Mouse (Mus musculus): Measurements from ENCODE around the gene Zeb2.

GRCm38 (mm10) chr2:45115720-45116495 is 1.3 kb downstream of the Zeb2 start:
- TF ChIP-seq POLR2A (IDR thresholded peaks at IDR 0.05; ENCODE audit: control insufficient read depth, low read depth, low read length): no peak; the same call in 1 of the 2 replicates
- TF ChIP-seq CTCF (IDR thresholded peaks at IDR 0.05; ENCODE audit: control insufficient read depth, insufficient read depth, insufficient replicate concordance, low read depth, low read length): no peak

All from testis, adult 2 months (tissue).